Mouse (Mus musculus) olfactory bulb, adult 2 months (tissue): ENCODE data around the gene Gm21958.

Source experiments
- CTCF ChIP-seq: fragments of 200-500 bp; IDR thresholded peaks from 2 replicates; pipeline ENCODE4 v1.5.1; 2012; ENCODE audit warnings: low read depth, mild to moderate bottlenecking, low read length, moderate library complexity; ENCODE audit not compliant: insufficient read depth
- POLR2A ChIP-seq: fragments of 200-500 bp; IDR thresholded peaks from 2 replicates; pipeline ENCODE4 v1.6.1; 2012; ENCODE audit warnings: mild to moderate bottlenecking, low read depth, low read length, moderate library complexity; ENCODE audit not compliant: insufficient read depth

DNA sequence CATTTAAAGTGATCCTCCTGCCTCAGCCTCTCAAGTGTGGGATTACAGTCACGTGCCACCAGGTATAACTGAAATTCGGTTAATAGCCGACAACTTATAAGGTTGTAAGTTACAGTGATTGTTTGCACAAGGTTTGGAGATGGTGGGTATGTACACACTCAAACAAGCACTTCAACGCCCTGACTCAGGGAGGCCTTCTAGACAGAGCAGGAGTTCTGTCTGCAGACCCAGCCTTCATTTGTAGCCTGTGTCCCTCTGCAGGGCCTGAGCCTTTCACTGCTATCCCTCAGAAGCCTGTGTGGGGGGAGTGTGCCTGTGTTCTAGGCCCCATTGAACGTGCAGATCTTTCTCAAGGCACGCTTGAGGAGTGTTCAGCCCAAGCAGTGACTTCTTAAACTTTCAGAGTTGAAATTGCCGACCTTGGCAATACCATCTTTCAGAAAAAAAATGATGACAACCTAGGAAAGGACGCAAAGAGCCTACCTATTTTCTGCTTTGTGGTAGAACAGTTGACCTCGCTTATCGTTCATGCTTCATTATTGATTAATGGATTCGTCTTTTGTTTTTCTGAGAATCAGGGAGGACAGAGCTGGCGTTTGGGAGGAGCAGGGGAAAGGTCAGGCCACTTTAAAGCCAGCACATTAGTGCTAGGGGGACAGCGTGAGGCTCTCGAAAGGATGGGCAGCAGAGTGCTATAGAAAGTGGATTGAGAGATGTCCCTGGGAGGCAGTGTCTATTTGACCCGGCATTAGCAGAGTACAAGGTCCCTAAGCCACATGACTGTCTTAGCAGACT lies 46.4 kb upstream of the Gm21958 start:
- TF ChIP-seq CTCF (no peak), POLR2A (no peak)
